Mouse (Mus musculus) layer of hippocampus, adult 9-11 months (tissue): ENCODE measurements around the gene Rassf4.
"Not testable (repeated sequence)": the region's sequence is repeated elsewhere in the genome, so short reads cannot be mapped to it uniquely, and the experiment has no call there.

Experiments
- DNase-seq: peaks from one replicate; pipeline ENCODE4 v3.0.0; 2022

The Rassf4 gene

DNA sequence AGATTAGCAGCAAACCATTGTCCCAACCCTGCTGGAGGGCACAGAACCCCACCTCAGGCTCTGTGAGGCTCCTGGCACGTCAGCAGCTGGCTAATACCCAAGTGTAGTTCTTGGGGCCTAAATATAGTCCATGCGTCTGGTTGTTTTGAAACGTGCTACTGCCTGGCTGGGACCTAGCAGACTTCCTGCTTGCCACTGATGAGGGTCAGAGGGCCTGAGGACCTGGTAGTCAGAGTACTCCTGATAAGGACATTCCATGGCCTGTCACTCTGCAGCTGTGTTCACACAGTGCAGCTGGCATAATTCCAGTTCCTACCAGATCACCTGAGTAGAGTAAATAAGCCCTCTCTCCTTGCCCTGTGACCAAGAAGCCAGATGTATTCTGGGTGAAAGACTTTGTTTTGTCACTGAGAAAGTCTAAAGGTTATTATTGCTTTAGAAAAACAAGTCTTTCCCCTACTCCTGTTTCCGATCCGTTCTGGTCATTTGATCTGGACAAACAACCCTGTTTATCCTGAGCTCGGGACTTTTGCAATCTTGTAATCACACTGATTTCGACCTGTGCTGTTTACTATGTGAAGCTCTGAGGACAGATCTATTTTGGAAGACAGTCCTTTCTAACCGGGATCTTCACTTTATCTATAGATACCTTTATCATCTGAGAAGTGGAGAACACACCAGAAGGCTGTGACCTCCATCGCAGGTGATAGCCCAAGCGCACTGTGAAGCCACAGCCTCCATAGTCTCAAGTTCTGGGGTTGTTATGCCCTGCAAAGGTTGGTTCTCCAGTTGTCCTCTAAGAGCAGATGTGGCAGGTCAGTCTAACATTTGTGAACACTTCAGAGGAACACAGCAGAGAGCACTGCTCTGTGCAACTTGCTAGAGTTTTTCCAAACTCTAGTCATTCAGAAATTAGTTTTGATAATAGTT, 38.2 kb downstream of the Rassf4 start:
- DNase-seq: no peak

DNA sequence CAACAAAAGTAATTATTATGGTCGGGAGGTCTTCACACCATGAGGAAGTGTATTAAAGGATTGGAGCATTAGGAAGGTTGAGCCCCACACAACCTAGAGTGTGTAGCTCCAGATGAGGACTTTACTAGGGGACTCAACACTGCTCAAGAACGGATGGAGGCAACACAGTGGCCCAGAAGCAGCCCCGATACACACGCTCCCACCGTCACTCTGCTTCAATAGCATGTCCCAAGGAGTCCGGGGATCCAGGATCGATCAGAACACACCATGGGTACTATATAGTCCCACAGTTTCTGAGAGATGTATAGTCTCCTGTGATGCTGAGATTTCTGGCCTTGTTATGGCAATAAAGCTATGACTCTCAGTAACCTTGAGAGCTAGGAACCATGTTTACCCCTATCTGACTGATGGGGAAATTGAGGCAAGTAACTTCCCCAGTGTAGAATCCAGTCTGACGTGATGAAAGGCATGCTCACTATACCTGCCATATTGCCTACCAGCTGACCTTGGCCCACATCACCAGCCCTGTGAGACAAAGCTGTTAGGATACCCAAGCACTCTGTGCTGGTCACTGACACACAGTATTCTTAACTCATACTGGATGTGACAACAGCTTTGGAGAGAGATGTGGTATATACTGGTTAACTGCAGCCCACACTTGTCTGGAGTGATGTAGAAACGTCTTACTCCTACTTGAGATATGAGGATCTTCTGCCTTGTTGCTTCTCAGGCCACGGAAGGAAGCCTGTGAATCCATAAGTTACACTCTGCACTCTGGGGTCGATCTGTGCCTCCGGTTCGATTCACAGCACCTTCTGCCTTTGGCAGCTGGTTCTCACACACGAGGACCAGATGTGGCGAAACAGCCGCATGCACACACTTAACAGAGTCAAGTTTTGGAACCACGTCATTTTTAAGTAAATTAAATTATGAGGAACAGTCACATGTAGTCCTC, 39.7 kb downstream of the Rassf4 start:
- no peak for DNase-seq

DNA sequence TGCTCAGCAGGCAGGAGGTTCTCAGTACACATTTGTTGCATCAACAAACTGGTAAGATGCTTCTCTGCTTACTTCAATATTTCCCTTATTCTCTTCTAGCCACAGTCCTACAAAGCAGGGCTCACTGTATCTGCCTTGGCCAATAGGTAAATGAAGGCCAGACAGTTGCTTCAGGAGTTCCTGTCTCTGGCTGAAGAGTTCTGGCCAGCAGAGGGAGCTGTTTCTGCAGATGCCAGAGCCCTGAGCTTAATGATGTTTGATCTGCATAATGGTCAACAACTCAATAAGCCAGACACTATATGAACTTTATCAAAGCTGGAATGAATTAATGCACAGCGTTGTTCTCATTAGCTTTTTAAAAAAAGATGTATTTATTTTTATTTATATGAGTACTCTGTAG, 41.6 kb downstream of the Rassf4 start:
- DNase-seq: peak; percentile 63

DNA sequence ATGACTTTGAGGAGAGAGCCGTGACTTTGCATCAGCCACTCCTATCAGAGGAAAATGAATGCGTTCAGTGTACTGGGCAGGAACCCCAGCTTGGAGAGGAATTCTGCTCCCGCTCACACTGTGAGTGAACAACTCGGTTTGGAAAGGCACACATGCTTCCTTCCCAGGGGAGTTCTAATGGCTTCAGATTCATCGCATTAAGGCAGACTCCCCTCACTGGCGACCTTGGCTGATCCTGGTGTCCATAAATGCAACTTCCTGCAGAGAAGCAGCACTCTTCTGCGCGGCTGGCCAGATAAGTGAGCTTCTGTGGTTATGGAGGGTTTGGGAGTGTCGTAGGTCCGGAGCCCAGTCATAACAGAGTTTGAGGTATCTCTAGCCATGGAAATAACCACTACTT, 44.0 kb downstream of the Rassf4 start:
- no peak for DNase-seq

DNA sequence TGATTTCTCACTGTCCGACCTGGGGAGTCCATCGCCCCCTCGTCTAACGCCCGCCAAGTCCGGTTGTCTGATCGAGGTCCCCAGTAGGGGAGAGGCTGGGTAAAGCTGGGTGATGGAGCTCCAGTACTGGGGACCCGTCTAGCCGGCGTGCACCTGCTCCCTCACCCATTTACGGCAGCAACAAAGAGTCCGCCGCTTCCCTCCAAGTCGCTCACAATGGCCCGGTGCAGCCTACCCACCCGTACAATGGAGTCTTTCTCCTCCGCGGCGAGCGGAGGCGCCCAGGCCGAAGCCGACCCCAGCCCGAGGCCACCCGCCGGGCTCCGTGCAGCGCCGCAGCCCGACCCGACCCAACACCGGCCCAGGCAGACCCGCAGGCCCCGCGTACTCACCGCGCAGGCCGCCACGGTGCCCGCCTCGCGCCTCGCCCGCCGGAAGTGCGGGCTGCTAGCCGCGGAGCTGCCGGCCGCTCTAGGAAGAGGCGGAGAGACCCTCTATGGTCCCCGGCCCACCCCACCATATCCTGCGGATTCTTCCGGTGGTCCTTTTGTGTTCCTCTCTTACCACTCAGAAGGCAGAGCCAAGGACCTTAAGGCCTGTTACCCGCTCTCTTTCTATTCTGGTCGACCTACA, 45.1 kb downstream of the Rassf4 start, which contains the start of gene Zfp422:
Gene Zfp422, minus strand, starts transcription at position 461 of the 633 bp plus-strand sequence.
- peak; percentile 37 for DNase-seq

DNA sequence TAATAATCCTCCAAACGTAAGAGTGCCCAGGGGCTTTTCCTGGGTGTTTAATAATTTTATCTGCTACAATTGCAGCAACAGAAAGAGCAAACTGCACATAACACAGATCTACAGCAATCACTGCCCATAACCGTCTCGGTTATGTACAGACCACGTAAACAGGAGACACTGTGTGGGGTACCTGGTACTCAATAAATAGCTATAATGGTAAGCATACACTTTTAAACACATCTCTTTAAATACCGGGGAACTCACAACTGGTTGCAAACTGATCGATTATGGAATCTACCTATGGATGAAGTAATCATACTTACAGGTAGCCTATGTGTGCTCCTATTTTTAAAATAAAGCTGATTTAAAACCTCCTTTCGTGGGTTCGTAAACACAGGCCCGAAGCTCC, 45.7 kb downstream of the Rassf4 start:
- no peak for DNase-seq

DNA sequence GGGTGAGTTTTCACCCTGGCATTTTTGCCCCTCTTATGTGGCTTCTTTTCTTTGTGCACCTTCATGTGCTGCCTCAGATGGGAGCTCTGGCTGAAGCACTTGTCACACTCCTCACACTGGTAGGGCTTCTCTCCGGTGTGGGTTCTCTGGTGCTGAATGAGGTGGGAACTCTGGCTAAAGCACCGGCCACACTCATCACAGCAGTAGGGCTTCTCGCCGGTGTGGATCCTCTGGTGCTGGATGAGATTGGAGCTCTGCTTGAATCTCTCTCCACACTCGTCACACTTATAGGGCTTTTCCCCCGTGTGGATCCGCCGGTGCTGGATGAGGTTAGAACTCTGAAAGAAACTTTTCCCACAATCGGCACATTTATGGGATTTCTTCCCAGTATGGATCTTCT, 47.3 kb downstream of the Rassf4 start:
- not testable (repeated sequence) for DNase-seq

DNA sequence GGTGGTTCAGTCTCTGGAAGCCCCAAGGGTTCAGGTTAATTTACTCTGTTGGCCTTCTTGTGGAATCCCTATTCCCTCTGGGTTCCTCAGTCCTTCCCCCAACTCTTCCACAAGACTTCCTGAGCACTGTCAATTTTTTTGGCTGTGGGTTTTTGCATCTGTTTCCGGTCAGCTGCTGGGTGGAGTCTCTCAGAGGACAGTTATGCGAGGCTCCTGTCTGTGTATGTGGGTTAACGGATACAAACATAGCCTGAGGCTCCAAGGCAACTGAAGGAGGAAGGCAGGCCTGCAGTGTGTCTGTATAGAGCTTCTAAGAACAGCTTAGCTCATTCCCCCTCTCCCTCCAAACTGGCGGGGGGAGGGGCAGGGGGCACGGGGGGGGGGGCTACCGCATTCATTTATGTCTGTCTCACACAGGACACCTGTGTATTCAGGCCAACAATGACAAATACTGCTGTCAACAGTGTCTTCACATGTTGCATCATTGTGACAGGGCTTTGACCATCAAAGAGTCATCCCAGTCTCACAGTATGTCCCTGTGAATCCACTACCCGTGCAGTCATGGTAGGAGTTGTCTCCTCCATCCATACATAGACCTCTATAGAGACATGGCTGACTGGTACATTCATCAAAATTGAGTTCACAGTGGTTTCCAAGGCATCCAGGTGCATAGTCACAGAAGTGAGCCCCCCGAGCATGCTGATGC, 52.3 kb downstream of the Rassf4 start:
- no peak for DNase-seq

DNA sequence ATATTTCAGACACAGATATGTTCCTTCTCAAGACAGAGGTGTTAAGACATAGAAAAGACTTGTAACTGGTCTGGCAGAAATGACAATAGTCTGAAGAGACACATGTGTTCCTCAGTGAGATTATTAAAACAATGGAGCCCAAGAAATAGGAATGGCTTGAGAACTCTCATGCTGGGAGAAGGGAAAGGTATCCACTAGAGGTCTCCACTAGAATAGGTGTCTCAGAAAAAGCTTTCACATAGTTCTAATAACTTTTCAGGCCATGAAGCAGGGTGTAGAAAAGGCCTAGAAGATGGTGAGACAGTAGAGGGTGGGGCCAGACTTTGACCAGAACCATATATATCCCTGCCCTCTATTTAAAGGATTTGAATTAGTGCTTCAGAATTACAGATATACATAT, 55.7 kb downstream of the Rassf4 start:
- DNase-seq: no peak

DNA sequence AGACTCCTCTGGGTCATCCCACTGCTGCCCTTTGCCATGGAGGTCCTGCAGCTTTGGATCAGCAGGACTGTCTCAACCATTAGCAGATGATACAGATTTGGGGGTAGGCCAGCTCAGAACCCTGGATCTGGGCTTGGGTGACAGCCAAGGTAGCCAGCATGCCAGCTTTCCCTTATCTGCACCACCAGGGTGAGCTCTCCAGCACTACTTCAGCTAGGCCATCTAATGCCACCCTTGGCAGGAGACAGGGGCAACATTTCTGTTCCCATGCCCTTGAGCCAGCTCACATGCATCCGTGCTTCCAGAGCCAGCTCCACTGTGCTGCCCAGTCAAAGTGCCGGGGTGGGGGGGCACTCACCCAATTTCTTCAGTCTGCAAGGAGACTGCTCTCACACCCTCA, 58.0 kb downstream of the Rassf4 start:
- no peak for DNase-seq

DNA sequence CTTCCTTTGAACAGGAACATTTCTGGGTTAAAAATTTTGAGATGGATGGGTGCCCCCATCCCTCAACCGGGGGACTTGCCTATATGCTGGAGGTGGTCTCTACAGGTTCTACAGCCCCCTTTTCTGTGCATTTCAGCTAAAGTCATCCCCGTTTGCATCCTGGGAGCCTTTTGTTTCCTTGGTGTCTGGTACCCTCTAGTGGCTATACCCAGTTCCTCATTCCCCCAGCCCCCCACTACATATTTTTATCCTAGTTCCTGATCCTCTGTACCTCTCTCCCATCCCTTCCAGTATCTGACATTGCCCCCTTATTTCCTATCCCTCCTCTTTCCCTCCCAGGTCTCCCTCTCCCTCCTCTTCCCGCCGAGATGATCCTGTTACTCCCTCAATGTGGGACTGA, 66.5 kb downstream of the Rassf4 start:
- no peak for DNase-seq

DNA sequence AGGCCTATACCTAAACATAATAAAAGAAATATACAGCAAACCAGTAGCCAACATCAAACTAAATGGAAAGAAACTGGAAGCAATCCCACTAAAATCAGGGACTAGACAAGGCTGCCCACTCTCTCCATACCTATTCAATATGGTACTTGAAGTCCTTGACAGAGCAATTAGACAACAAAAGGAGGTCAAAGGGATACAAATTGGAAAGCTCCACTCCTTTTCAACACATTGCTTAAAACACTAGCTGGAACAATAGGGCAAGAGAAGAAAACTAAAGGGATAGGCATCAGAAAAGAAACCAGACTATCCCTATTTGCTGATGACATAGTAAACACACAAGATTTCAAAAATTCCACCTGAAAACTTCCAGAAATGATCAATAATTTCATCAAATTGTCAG, 72.8 kb downstream of the Rassf4 start:
- not testable (repeated sequence) for DNase-seq

DNA sequence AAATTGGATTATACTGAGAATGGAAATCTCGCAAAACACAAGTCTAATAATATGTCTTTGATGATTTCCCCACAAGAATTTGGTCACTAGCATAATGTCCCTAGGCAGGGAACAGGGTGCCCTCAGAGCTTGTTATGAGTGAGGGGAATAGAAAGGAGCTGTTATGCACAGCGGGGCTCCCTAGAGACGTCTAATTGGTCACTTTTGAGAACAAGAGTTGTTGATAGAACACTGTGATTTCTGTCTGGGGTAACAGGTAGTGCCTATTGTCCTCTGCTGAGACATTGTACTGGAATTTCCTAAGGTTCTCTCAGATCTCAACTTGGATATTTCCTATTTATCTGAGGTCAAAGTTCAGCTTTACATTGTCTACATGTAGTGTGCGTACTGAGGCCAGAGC, 89.7 kb downstream of the Rassf4 start, which contains the start of gene Olfr215:
Gene Olfr215, minus strand, starts transcription at position 101 of the 400 bp plus-strand sequence.
- DNase-seq: no peak
